Mouse (Mus musculus) brain, embryonic 14.5 days (tissue): ENCODE data around the gene Rab17.

Experiments used
- CTCF ChIP-seq: fragments of 200-500 bp; IDR thresholded peaks from 2 replicates; pipeline ENCODE4 v1.5.1; 2012; ENCODE audit warnings: inconsistent platforms, mild to moderate bottlenecking, moderate library complexity, borderline replicate concordance; ENCODE audit not compliant: insufficient read depth, insufficient read length; ENCODE audit errors: extremely low read depth
- POLR2A ChIP-seq: fragments of 200-500 bp; IDR thresholded peaks from 2 replicates; pipeline ENCODE4 v1.6.1; 2012; ENCODE audit warnings: mild to moderate bottlenecking, inconsistent platforms, borderline replicate concordance; ENCODE audit not compliant: poor library complexity, insufficient read depth, insufficient read length, severe bottlenecking; ENCODE audit errors: extremely low read depth

GRCm38 (mm10) chr1:90909161-90909560 is 60.3 kb downstream of the Rab17 start:
- no peak for TF ChIP-seq CTCF
- no peak for TF ChIP-seq POLR2A
